Mouse (Mus musculus) MEL (cell line): Measurements from ENCODE around the gene Abhd15. TPM values are rescaled to one million over a fixed set of nuclear protein-coding genes. Genes with fewer than 3 reads are reported as not detected.

Source experiments
- DNase-seq: peaks from one replicate; pipeline ENCODE4 v3.0.0; 2011; ENCODE audit warnings: low read depth, low spot score
- H3K27ac ChIP-seq: 2 replicates; pipeline ENCODE4 v1.5.1; 2012; ENCODE audit warnings: low read depth, mild to moderate bottlenecking, control low read depth, low read length, moderate library complexity; ENCODE audit not compliant: control insufficient read depth
- H3K27me3 ChIP-seq, 2 experiments: fragments of 150-350 bp in 1 of 2; sonication (generic) in 1 of 2; 2 replicates each; pipeline ENCODE4 v1.6.1; 2012; ENCODE audit warnings: low read length in 2 of 2, mild to moderate bottlenecking in 2 of 2, improper control_type of control experiment in 1 of 2, moderate library complexity in 1 of 2; ENCODE audit not compliant: insufficient read depth in 2 of 2, control insufficient read depth in 1 of 2
- H3K36me3 ChIP-seq, 2 experiments: 2 replicates each; pipeline ENCODE4 v1.6.1; 2012 to 2014; ENCODE audit warnings: low read length in 2 of 2, improper control_type of control experiment in 1 of 2, inconsistent platforms in 1 of 2, mild to moderate bottlenecking in 1 of 2; ENCODE audit not compliant: insufficient read depth in 2 of 2, control insufficient read depth in 1 of 2
- H3K4me1 ChIP-seq, 2 experiments: fragments of 150-350 bp in 1 of 2; sonication (generic) in 1 of 2; 2 replicates each; pipeline ENCODE4 v1.6.1; 2012; ENCODE audit warnings: low read length in 2 of 2, improper control_type of control experiment in 1 of 2, mild to moderate bottlenecking in 1 of 2; ENCODE audit not compliant: insufficient read depth in 2 of 2, control insufficient read depth in 1 of 2
- H3K4me3 ChIP-seq, 2 experiments: fragments of 150-350 bp in 1 of 2; sonication (generic) in 1 of 2; 2 replicates each; pipeline ENCODE4 v1.5.1; 2012; ENCODE audit warnings: low read depth in 2 of 2, low read length in 2 of 2, mild to moderate bottlenecking in 2 of 2, moderate library complexity in 2 of 2, control low read depth in 1 of 2, improper control_type of control experiment in 1 of 2; ENCODE audit not compliant: control insufficient read depth in 1 of 2, insufficient read depth in 1 of 2
- H3K79me2 ChIP-seq: 2 replicates; pipeline ENCODE4 v1.6.1; 2012; ENCODE audit warnings: mild to moderate bottlenecking, low read length, moderate library complexity; ENCODE audit not compliant: control insufficient read depth, poor library complexity, insufficient read depth
- H3K9ac ChIP-seq: 2 replicates; pipeline ENCODE4 v1.6.1; 2012; ENCODE audit warnings: low read depth, mild to moderate bottlenecking, control low read depth, low read length, moderate library complexity; ENCODE audit not compliant: control insufficient read depth, poor library complexity, severe bottlenecking
- H3K9me3 ChIP-seq: fragments of 150-350 bp; sonication (generic); replicated peaks from 2 replicates; pipeline ENCODE4 v1.6.1; 2012; ENCODE audit warnings: mild to moderate bottlenecking, low read length, improper control_type of control experiment, moderate library complexity; ENCODE audit not compliant: insufficient read depth
- BHLHE40 ChIP-seq: IDR thresholded peaks from 2 replicates; pipeline ENCODE4 v1.6.1; 2012; ENCODE audit warnings: low read depth, mild to moderate bottlenecking, inconsistent platforms, low read length, improper control_type of control experiment, borderline replicate concordance
- CHD1 ChIP-seq: IDR thresholded peaks from 2 replicates; pipeline ENCODE4 v1.6.1; 2012; ENCODE audit warnings: low read depth, mild to moderate bottlenecking, inconsistent platforms, low read length, improper control_type of control experiment
- CHD2 ChIP-seq: IDR thresholded peaks from 2 replicates; pipeline ENCODE4 v1.6.1; 2011; ENCODE audit warnings: low read length, improper control_type of control experiment
- E2F4 ChIP-seq: IDR thresholded peaks from 2 replicates; pipeline ENCODE4 v1.6.1; 2011; ENCODE audit warnings: low read depth, low read length, improper control_type of control experiment, borderline replicate concordance
- ELF1 ChIP-seq: IDR thresholded peaks from 2 replicates; pipeline ENCODE4 v1.6.1; 2014; ENCODE audit warnings: low read depth, mild to moderate bottlenecking, inconsistent platforms, low read length, improper control_type of control experiment, moderate library complexity
- ETS1 ChIP-seq: IDR thresholded peaks from 2 replicates; pipeline ENCODE4 v1.6.1; 2012; ENCODE audit warnings: low read depth, mild to moderate bottlenecking, inconsistent platforms, low read length, improper control_type of control experiment, moderate library complexity
- HCFC1 ChIP-seq: IDR thresholded peaks from 2 replicates; pipeline ENCODE4 v1.6.1; 2012; ENCODE audit warnings: low read depth, mild to moderate bottlenecking, inconsistent platforms, low read length, improper control_type of control experiment, moderate library complexity
- MAX ChIP-seq: IDR thresholded peaks from 2 replicates; pipeline ENCODE4 v1.6.1; 2011; ENCODE audit warnings: low read length, improper control_type of control experiment
- MAZ ChIP-seq: IDR thresholded peaks from 2 replicates; pipeline ENCODE4 v1.6.1; 2012; ENCODE audit warnings: low read depth, mild to moderate bottlenecking, inconsistent platforms, low read length, improper control_type of control experiment
- MXI1 ChIP-seq: IDR thresholded peaks from 2 replicates; pipeline ENCODE4 v1.6.1; 2011; ENCODE audit warnings: mild to moderate bottlenecking, low read depth, low read length, improper control_type of control experiment
- MYB ChIP-seq: IDR thresholded peaks from 2 replicates; pipeline ENCODE4 v1.6.1; 2011; ENCODE audit warnings: mild to moderate bottlenecking, low read depth, low read length, improper control_type of control experiment
- MYC ChIP-seq: IDR thresholded peaks from 2 replicates; pipeline ENCODE4 v1.6.1; 2011; ENCODE audit warnings: low read depth, mild to moderate bottlenecking, low read length, improper control_type of control experiment, moderate library complexity
- NRF1 ChIP-seq: IDR thresholded peaks from 2 replicates; pipeline ENCODE4 v1.6.1; 2014; ENCODE audit warnings: low read depth, mild to moderate bottlenecking, inconsistent platforms, low read length, improper control_type of control experiment, moderate library complexity; ENCODE audit not compliant: poor library complexity, insufficient read depth, severe bottlenecking
- POLR2A ChIP-seq, 2 experiments: IDR thresholded peaks; 2 replicates each; pipeline ENCODE4 v1.6.1; 2011 to 2012; ENCODE audit warnings: low read length in 2 of 2, mild to moderate bottlenecking in 2 of 2, control low read depth in 1 of 2, improper control_type of control experiment in 1 of 2, low read depth in 1 of 2, moderate library complexity in 1 of 2; ENCODE audit not compliant: control insufficient read depth in 1 of 2, insufficient read depth in 1 of 2, poor library complexity in 1 of 2
- SIN3A ChIP-seq: IDR thresholded peaks from 2 replicates; pipeline ENCODE4 v1.6.1; 2012; ENCODE audit warnings: low read length, improper control_type of control experiment, inconsistent platforms
- TAL1 ChIP-seq: IDR thresholded peaks from 2 replicates; pipeline ENCODE4 v1.6.1; 2012; ENCODE audit warnings: mild to moderate bottlenecking, inconsistent platforms, low read length, moderate library complexity, mixed read lengths
- TBP ChIP-seq: IDR thresholded peaks from 2 replicates; pipeline ENCODE4 v1.8.0; 2011; ENCODE audit warnings: low read depth, low read length, improper control_type of control experiment
- TCF12 ChIP-seq: IDR thresholded peaks from 2 replicates; pipeline ENCODE4 v1.6.1; 2014; ENCODE audit warnings: low read depth, mild to moderate bottlenecking, inconsistent platforms, low read length, improper control_type of control experiment, moderate library complexity
- UBTF ChIP-seq: IDR thresholded peaks from 2 replicates; pipeline ENCODE4 v1.6.1; 2012; ENCODE audit warnings: low read depth, mild to moderate bottlenecking, inconsistent platforms, low read length, improper control_type of control experiment, moderate library complexity, borderline replicate concordance; ENCODE audit not compliant: insufficient read depth
- USF1 ChIP-seq: IDR thresholded peaks from 2 replicates; pipeline ENCODE4 v1.6.1; 2014; ENCODE audit warnings: low read depth, mild to moderate bottlenecking, inconsistent platforms, low read length, improper control_type of control experiment, moderate library complexity
- ZNF384 ChIP-seq: IDR thresholded peaks from 2 replicates; pipeline ENCODE4 v1.6.1; 2012; ENCODE audit warnings: low read depth, mild to moderate bottlenecking, inconsistent platforms, low read length, improper control_type of control experiment
- polyA plus RNA-seq, 2 experiments: library from polyadenylated mRNA; stranded (reverse) in 1 of 2; unstranded in 1 of 2; fragments of >175 nt in 1 of 2; fragments of >200 nt in 1 of 2; gene quantifications; 2 replicates each; pipeline versions ENCODE4 v1.2.1 to v1.2.4; 2012; ENCODE audit warnings: low replicate concordance in 2 of 2, low read depth in 1 of 2; ENCODE audit not compliant: insufficient read length in 2 of 2, insufficient read depth in 1 of 2, missing spikeins in 1 of 2
- total RNA-seq: library from RNA; depleted of rRNA; stranded (reverse); fragments of 300-350 nt; gene quantifications from 2 replicates; pipeline ENCODE4 v1.2.3, GENCODE M21; 2012

Abhd15 gene
- total and polyA plus RNA-seq, 3 experiments: 1.7 to 1.9 TPM; not detected in 1

GRCm38 (mm10) chr11:77491502-77492291 is 23.2 kb upstream of the Abhd15 start (continued):
- TF ChIP-seq BHLHE40: 0 out of 2 replicates have a peak, but pooled peaks have one; percentile 6
- no peak for TF ChIP-seq TCF12
- no peak for TF ChIP-seq MYB
- TF ChIP-seq E2F4: no peak

GRCm38 (mm10) chr11:77492311-77492871 is 22.5 kb upstream of the Abhd15 start:
- Histone ChIP-seq H3K9me3 (no peaks in the 10 kb centered on the region), H3K27ac (peak overlapping the region; percentile 96), H3K4me3 (peak overlapping the region; percentile 86 to 90), H3K79me2 (peaks cover 58% of the 10 kb centered on the region), H3K27me3 (no peaks in the 10 kb centered on the region), H3K4me1 (peaks cover 2 to 34% of the 10 kb centered on the region in 2 experiments; a peak in 3 of 4 replicates), H3K9ac (peak overlapping the region; percentile 93), H3K36me3 (peaks cover 0 to 25% of the 10 kb centered on the region in 2 experiments; a peak in 2 of 4 replicates)
- DNase-seq: peak; percentile 90
- TF ChIP-seq POLR2A (IDR thresholded peaks at IDR 0.05; ENCODE audit: control insufficient read depth in 1 of 2, insufficient read depth in 1 of 2, low read depth in 1 of 2, low read length in 2 of 2, poor library complexity in 1 of 2): 0 out of 4 replicates have a peak, but pooled peaks of 1 of the 2 experiments have one; percentile 16
- peak; percentile 38; the same call in 1 of the 2 replicates for TF ChIP-seq CHD2
- 0 out of 2 replicates have a peak, but pooled peaks have one; percentile 9 for TF ChIP-seq TBP
- no peak for TF ChIP-seq ZNF384
- TF ChIP-seq MYC: peak; percentile 99
- 0 out of 2 replicates have a peak, but pooled peaks have one; percentile 17 for TF ChIP-seq UBTF
- TF ChIP-seq MAZ: 0 out of 2 replicates have a peak, but pooled peaks have one; percentile 57
- TF ChIP-seq MAX: peak; percentile 97
- TF ChIP-seq USF1: peak; percentile 73
- no peak for TF ChIP-seq MYB
- peak; percentile 76 for TF ChIP-seq NRF1
- peak; percentile 61 for TF ChIP-seq HCFC1
- peak; percentile 98 for TF ChIP-seq MXI1
- TF ChIP-seq ELF1: no peak
- peak; percentile 86 for TF ChIP-seq SIN3A
- TF ChIP-seq BHLHE40: peak; percentile 72
- TF ChIP-seq CHD1: peak; percentile 74; the same call in 1 of the 2 replicates
- 0 out of 2 replicates have a peak, but pooled peaks have one; percentile 45 for TF ChIP-seq ETS1
- TF ChIP-seq TAL1: no peak
